Mouse (Mus musculus) hindbrain, embryonic 15.5 days (tissue): ENCODE data around the gene Calcb. TPM values are rescaled to one million over a fixed set of nuclear protein-coding genes. Genes with fewer than 3 reads are reported as not detected.

ENCODE experiments used
- ATAC-seq: fragments of 200-750 bp; cut with Nextera tagmentation; 2 replicates; pipeline ENCODE4 v1.8.0; 2017; ENCODE audit warnings: low read depth, moderate number of reproducible peaks, moderate TSS enrichment; ENCODE audit not compliant: low FRiP score
- H3K27ac ChIP-seq: fragments of 300-500 bp; sonication (generic); replicated peaks from 2 replicates; pipeline ENCODE4 v1.5.1; 2015; ENCODE audit warnings: mild to moderate bottlenecking, inconsistent platforms
- H3K27me3 ChIP-seq: fragments of 300-500 bp; sonication (generic); 2 replicates; pipeline ENCODE4 v1.6.1; 2015; ENCODE audit warnings: control low read depth, inconsistent platforms
- H3K36me3 ChIP-seq: fragments of 300-500 bp; sonication (generic); 2 replicates; pipeline ENCODE4 v1.6.1; 2015; ENCODE audit warnings: control low read depth, inconsistent platforms
- H3K4me1 ChIP-seq: fragments of 300-500 bp; sonication (generic); replicated peaks from 2 replicates; pipeline ENCODE4 v1.6.1; 2015; ENCODE audit warnings: control low read depth, inconsistent platforms
- H3K4me2 ChIP-seq: fragments of 300-500 bp; sonication (generic); 2 replicates; pipeline ENCODE4 v1.6.1; 2015; ENCODE audit warnings: moderate library complexity, mild to moderate bottlenecking, inconsistent platforms
- H3K4me3 ChIP-seq: fragments of 300-500 bp; sonication (generic); 2 replicates; pipeline ENCODE4 v1.5.1; 2015; ENCODE audit warnings: mild to moderate bottlenecking, inconsistent platforms
- H3K9ac ChIP-seq: fragments of 300-500 bp; sonication (generic); 2 replicates; pipeline ENCODE4 v1.6.1; 2015; ENCODE audit warnings: inconsistent platforms
- H3K9me3 ChIP-seq: fragments of 300-500 bp; sonication (generic); 2 replicates; pipeline ENCODE4 v1.6.1; 2016; ENCODE audit warnings: control low read depth, inconsistent platforms
- WGBS: fragments of 180-500 bp; shearing (Covaris S2); methylation state at CpG from one replicate; pipeline ENCODE4 v1.1.7; 2015; 5-methylcytosine and 5-hydroxymethylcytosine counted together
- polyA plus RNA-seq: library from polyadenylated mRNA; unstranded; fragments of >200 nt; fragmentation: Nextera tagmentation; extraction: Ambion mirVana; gene quantifications from 2 replicates; pipeline ENCODE4 v1.2.1, GENCODE M21; 2015

Gene Calcb
- polyA plus RNA-seq, 1 experiment from 2014 or later: 4.5 TPM

- no peaks in the 10 kb centered on the region for H3K27me3 ChIP-seq
- 74% methylated on average over 2 of the region's 2 CpGs for WGBS
These were observed 44.2 kb downstream of the Calcb start for GRCm38 (mm10) chr7:114762660-114763059.

GRCm38 (mm10) chr7:114765273-114765672, 46.8 kb downstream of the Calcb start:
- no peak overlapping the region for H3K4me2 ChIP-seq
- ATAC-seq: no peak
- no peak overlapping the region for H3K27ac ChIP-seq
- 70% methylated on average over 3 of the region's 3 CpGs for WGBS
- H3K36me3 ChIP-seq: no peaks in the 10 kb centered on the region
- H3K9ac ChIP-seq: no peak overlapping the region
- H3K4me1 ChIP-seq: no peaks in the 10 kb centered on the region
- no peak overlapping the region for H3K4me3 ChIP-seq
- no peaks in the 10 kb centered on the region for H3K9me3 ChIP-seq
- H3K27me3 ChIP-seq: no peaks in the 10 kb centered on the region

More at GRCm38 (mm10) chr7:114762660-114763059, 44.2 kb downstream of the Calcb start:
- no peak overlapping the region for H3K4me2 ChIP-seq
- no peak for ATAC-seq
- H3K9ac ChIP-seq: no peak overlapping the region
- H3K36me3 ChIP-seq: no peaks in the 10 kb centered on the region
- no peaks in the 10 kb centered on the region for H3K4me1 ChIP-seq
- no peak overlapping the region for H3K27ac ChIP-seq
- H3K9me3 ChIP-seq: no peaks in the 10 kb centered on the region
- no peak overlapping the region for H3K4me3 ChIP-seq

GRCm38 (mm10) chr7:114766523-114766922, 48.1 kb downstream of the Calcb start:
- WGBS: 86% methylated on average over 3 of the region's 3 CpGs
- Histone ChIP-seq H3K27ac (no peak overlapping the region), H3K9me3 (no peaks in the 10 kb centered on the region), H3K4me1 (no peaks in the 10 kb centered on the region), H3K36me3 (no peaks in the 10 kb centered on the region), H3K27me3 (no peaks in the 10 kb centered on the region), H3K9ac (no peak overlapping the region), H3K4me2 (no peak overlapping the region), H3K4me3 (no peak overlapping the region)
- ATAC-seq: no peak

DNA sequence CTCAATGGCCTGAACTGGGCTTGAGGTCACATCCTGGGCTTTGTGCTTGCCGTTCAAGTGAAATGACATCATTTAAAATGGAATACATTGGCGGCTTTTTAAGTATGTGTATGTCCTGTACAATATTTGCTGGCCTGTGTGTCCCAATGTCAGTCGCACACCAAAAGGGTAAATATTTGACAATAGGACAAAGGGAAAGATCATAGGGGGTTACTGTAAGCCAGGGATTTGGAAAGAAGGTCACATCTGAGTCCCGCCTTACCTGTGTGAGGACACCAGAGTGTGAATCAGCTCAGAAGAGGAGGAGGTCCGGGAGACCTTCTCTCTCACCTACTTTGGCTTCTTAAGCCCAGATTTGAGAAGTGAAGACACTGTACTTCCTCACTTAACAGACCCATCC, 50.1 kb downstream of the Calcb start:
- Histone ChIP-seq H3K27me3 (no peaks in the 10 kb centered on the region), H3K4me1 (no peaks in the 10 kb centered on the region), H3K36me3 (no peaks in the 10 kb centered on the region), H3K9ac (no peak overlapping the region), H3K9me3 (no peaks in the 10 kb centered on the region), H3K27ac (no peak overlapping the region), H3K4me3 (no peak overlapping the region), H3K4me2 (no peak overlapping the region)
- no peak for ATAC-seq
- WGBS: 94% methylated on average over 5 of the region's 5 CpGs

DNA sequence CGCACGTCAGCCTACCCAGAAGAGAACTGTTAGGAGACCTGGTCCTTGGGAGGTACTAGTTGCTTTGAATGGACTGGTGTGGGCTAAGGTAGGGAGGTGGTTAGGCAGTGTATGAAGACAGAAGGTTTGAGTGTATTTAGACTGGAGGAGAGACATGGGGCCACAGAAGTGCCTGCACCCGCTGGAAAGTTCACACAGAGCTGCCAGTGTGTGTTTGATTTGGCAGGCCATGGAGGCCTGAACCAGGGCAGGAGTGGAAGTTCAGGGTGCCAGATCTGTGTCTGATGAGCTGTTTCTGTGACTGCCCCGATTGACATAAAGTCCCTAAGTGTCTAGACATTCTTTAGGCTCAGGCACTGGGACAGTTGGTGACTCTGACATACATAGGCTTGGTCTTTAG, 50.6 kb downstream of the Calcb start:
- no peak overlapping the region for H3K9ac ChIP-seq
- no peak overlapping the region for H3K4me2 ChIP-seq
- no peaks in the 10 kb centered on the region for H3K27me3 ChIP-seq
- H3K36me3 ChIP-seq: no peaks in the 10 kb centered on the region
- WGBS: 87% methylated on average over 4 of the region's 4 CpGs
- ATAC-seq: no peak
- H3K4me1 ChIP-seq: no peaks in the 10 kb centered on the region
- no peaks in the 10 kb centered on the region for H3K9me3 ChIP-seq
- H3K27ac ChIP-seq: no peak overlapping the region
- no peak overlapping the region for H3K4me3 ChIP-seq

DNA sequence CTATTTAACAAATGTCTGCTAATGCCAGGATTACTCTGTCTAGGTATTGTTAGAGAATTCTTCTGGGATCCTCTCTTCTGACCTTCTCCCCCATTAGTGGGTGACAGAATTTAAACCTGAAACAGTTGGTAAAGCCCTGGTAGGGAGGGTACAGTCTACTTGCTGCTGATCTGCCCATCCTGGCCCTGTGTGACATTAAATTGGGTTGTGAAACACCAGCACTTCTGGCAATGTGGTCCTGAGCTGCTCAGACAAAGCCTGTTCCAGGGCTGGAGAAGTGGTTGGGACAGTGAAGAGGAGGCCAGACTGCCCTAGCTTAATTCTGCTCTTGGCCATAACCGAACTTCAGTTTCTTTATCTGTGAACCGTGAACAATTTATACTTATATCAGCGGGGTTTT, 52.1 kb downstream of the Calcb start:
- Histone ChIP-seq H3K9me3 (no peaks in the 10 kb centered on the region), H3K4me2 (no peak overlapping the region), H3K4me3 (no peak overlapping the region), H3K27me3 (no peaks in the 10 kb centered on the region), H3K9ac (no peak overlapping the region), H3K27ac (no peak overlapping the region), H3K4me1 (no peaks in the 10 kb centered on the region), H3K36me3 (no peaks in the 10 kb centered on the region)
- ATAC-seq: no peak
- WGBS: 95% methylated on average over 3 of the region's 3 CpGs

GRCm38 (mm10) chr7:114771801-114772200, 53.4 kb downstream of the Calcb start:
- Histone ChIP-seq H3K27me3 (no peaks in the 10 kb centered on the region), H3K4me3 (no peak overlapping the region), H3K9ac (no peak overlapping the region), H3K27ac (no peak overlapping the region), H3K9me3 (no peaks in the 10 kb centered on the region), H3K4me2 (no peak overlapping the region), H3K4me1 (no peaks in the 10 kb centered on the region), H3K36me3 (no peaks in the 10 kb centered on the region)
- no peak for ATAC-seq
- 74% methylated on average over 7 of the region's 7 CpGs for WGBS

Other genes with a start within 250 kb of the Calcb start
- 1.3 and 2.0 TPM in 2 replicates for gene Cyp2r1, start 155.7 kb upstream of the Calcb start, polyA plus RNA-seq
- gene Calca, start 82.3 kb upstream of the Calcb start, polyA plus RNA-seq: 17.3 and 23.7 TPM in 2 replicates
- 3.6 and 4.6 TPM in 2 replicates for gene Insc, start 25.1 kb downstream of the Calcb start, polyA plus RNA-seq